ENCODE assay signal across 8 mouse cellular contexts in genomic region chr1:138244485-138244884, GRCm38 (mm10). TPM values are rescaled to one million over a fixed set of nuclear protein-coding genes. Genes with fewer than 3 reads are reported as not detected.
DNase-seq lines count a peak whose midpoint lies in the region; ATAC-seq and TF ChIP-seq lines count a peak whose summit lies in the region.
"Had no signal": no experiment of that assay in that cellular context is flagged by ENCODE, and none has a peak within 500 bp of the region (broad histone marks: within the 10 kb centered on the region; RNA-seq: fewer than 3 reads in every experiment).

No protein-coding gene starts in this region.

- no peak overlapping the region; the same call in 1 of the 2 replicates for H3K27ac ChIP-seq in lung, embryonic 15.5 days

- H3K9me3 ChIP-seq in lung, embryonic 15.5 days = no peaks in the 10 kb centered on the region

- WGBS in lung, embryonic 15.5 days = 13% methylated on average over 7 of the region's 7 CpGs
- WGBS in lung, adult 2 months = 14% methylated on average over 7 of the region's 7 CpGs

- no peaks in the 10 kb centered on the region for H3K27me3 ChIP-seq in lung, embryonic 15.5 days

- no peak for TF ChIP-seq POLR2A in lung, adult 2 months (IDR thresholded peaks at IDR 0.05; ENCODE audit: borderline replicate concordance, extremely low read depth, low read depth, low read length)

- TF ChIP-seq CTCF in lung, adult 2 months (IDR thresholded peaks at IDR 0.05; ENCODE audit: insufficient read depth, low read length) = no peak

- no peak; the same call in 1 of the 2 replicates for ATAC-seq in lung, embryonic 15.5 days (ENCODE audit: borderline replicate concordance, extremely low read depth, low FRiP score, low TSS enrichment)
- peak; percentile 52 for ATAC-seq in granulocyte monocyte progenitor cell, adult 5-6 weeks (replicated peaks; ENCODE audit: poor library complexity, severe bottlenecking)
- peak; percentile 17; the same call in 1 of the 2 replicates for ATAC-seq in megakaryocyte, adult 5-6 weeks (ENCODE audit: poor library complexity, severe bottlenecking)

- H3K4me2 ChIP-seq in lung, embryonic 15.5 days = peak overlapping the region; percentile 28

- H3K36me3 ChIP-seq in lung, embryonic 15.5 days = no peaks in the 10 kb centered on the region

- no peak overlapping the region for H3K9ac ChIP-seq in lung, embryonic 15.5 days

- DNase-seq in lung, adult 2 months = no peak
- DNase-seq in kidney, postnatal 14 days = peak; percentile 37
- no peak for DNase-seq in embryo, embryonic 10.5 days (ENCODE audit: low spot score)
- no peak for DNase-seq in T-cell, adult 2 months (ENCODE audit: low spot score)

- peaks cover 8% of the 10 kb centered on the region for H3K4me1 ChIP-seq in lung, embryonic 15.5 days
- no peaks in the 10 kb centered on the region for H3K4me1 ChIP-seq in lung, adult 2 months (ENCODE audit: control insufficient read depth, insufficient read depth, low read length)

- no peak overlapping the region for H3K4me3 ChIP-seq in lung, embryonic 15.5 days
- H3K4me3 ChIP-seq in lung, adult 2 months (replicated peaks; ENCODE audit: extremely low read depth, low read depth, low read length) = no peak overlapping the region

RNA-seq across cellular contexts. Expression of gene Atp6v1g3, which starts 29.1 kb away (rescaled TPM):
- polyA plus RNA-seq in lung, embryonic 15.5 days (2015; fragmentation: Nextera tagmentation; extraction: Ambion mirVana) = not detected in 2 replicates
- not detected in 2 replicates for polyA plus RNA-seq in lung, adult 2 months (2012; rRNA removed)
- total RNA-seq in granulocyte monocyte progenitor cell, adult 5-6 weeks (2014; fragmentation: Nextera tagmentation) = not detected in 2 replicates
- total RNA-seq in granulocyte monocyte progenitor cell, adult 5-6 weeks (2017) = not detected in 2 replicates
- not detected in 2 replicates for total RNA-seq in megakaryocyte, adult 5-6 weeks (2015)
- 0.65 TPM in 1 of 2 replicates, not detected in the other for total RNA-seq in megakaryocyte, adult 5-6 weeks (2017)
- total RNA-seq: left cerebral cortex, postnatal 36 days had no signal
